ENCODE assay signal across 8 mouse cellular contexts in the genomic region with DNA sequence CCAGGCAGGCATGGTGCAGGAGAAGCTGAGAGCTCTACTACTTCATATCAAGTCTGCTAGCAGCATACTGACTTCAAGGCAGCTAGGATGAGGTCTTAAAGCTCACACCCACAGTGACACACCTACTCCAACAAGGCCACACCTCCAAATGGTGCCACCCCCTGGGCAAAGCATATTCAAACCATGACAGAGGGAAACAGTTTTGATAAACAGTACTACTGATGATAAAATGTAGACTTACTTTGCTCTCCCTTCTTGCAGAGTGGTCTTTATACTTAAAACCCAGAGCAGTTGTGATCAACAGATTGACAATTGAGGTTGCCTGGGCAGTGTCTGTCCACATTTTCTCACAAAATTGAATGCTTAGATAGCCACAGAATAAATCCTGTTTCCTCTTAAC. TPM values are rescaled to one million over a fixed set of nuclear protein-coding genes. Genes with fewer than 3 reads are reported as not detected.
DNase-seq lines count a peak whose midpoint lies in the region; ATAC-seq and TF ChIP-seq lines count a peak whose summit lies in the region.

No protein-coding gene starts in this region.

- peak; percentile 14 for DNase-seq in adrenal gland, adult 8-10 months
- no peak for DNase-seq in adrenal gland, adult 18-20 months (ENCODE audit: low spot score in 2 of 2)
- peak; percentile 62 for DNase-seq in A20 (ENCODE audit: low read depth, low spot score)
- peak; percentile 39 for DNase-seq in liver, postnatal 0 days
- DNase-seq in splenic B cell, adult 2 months (ENCODE audit: low read depth, low spot score) = peak; percentile 41
- no peak for DNase-seq in urinary bladder, postnatal 25 days (ENCODE audit: low spot score)

- H3K9ac ChIP-seq in embryonic facial prominence, embryonic 12.5 days = no peak overlapping the region
- H3K9ac ChIP-seq in hindbrain, embryonic 13.5 days = no peak overlapping the region
- H3K9ac ChIP-seq in liver, postnatal 0 days (replicated peaks) = no peak overlapping the region; the same call in 1 of the 2 replicates

- peaks cover 17% of the 10 kb centered on the region for H3K36me3 ChIP-seq in embryonic facial prominence, embryonic 12.5 days
- peaks cover 13% of the 10 kb centered on the region for H3K36me3 ChIP-seq in hindbrain, embryonic 13.5 days
- peaks cover 13% of the 10 kb centered on the region for H3K36me3 ChIP-seq in liver, postnatal 0 days (replicated peaks; ENCODE audit: insufficient read depth, low read length)
- H3K36me3 ChIP-seq in splenic B cell, adult 2 months (ENCODE audit: control insufficient read depth, insufficient read depth, low read length, poor library complexity, severe bottlenecking) = no peaks in the 10 kb centered on the region

- no peak for ATAC-seq in embryonic facial prominence, embryonic 12.5 days (ENCODE audit: insufficient number of reproducible peaks, insufficient read depth, low FRiP score, low TSS enrichment)
- no peak; the same call in 1 of the 2 replicates for ATAC-seq in hindbrain, embryonic 13.5 days (ENCODE audit: low FRiP score)
- ATAC-seq in liver, postnatal 0 days = no peak

- peak overlapping the region; percentile 90; the same call in 1 of the 2 replicates for H3K27ac ChIP-seq in embryonic facial prominence, embryonic 12.5 days
- H3K27ac ChIP-seq in hindbrain, embryonic 13.5 days = peak overlapping the region; percentile 91
- peak overlapping the region; percentile 80 for H3K27ac ChIP-seq in liver, postnatal 0 days (ENCODE audit: low read depth)

- H3K9me3 ChIP-seq in embryonic facial prominence, embryonic 12.5 days = no peaks in the 10 kb centered on the region
- no peaks in the 10 kb centered on the region for H3K9me3 ChIP-seq in hindbrain, embryonic 13.5 days
- no peaks in the 10 kb centered on the region for H3K9me3 ChIP-seq in liver, postnatal 0 days (ENCODE audit: low read length)

- no peak overlapping the region for H3K4me3 ChIP-seq in embryonic facial prominence, embryonic 12.5 days
- peak overlapping the region; percentile 72; the same call in 1 of the 2 replicates for H3K4me3 ChIP-seq in hindbrain, embryonic 13.5 days
- H3K4me3 ChIP-seq in liver, postnatal 0 days (ENCODE audit: low read depth, low read length) = peak overlapping the region; percentile 62

- no peak for TF ChIP-seq EP300 in liver, postnatal 0 days (IDR thresholded peaks at IDR 0.05; ENCODE audit: low read depth)

- H3K4me2 ChIP-seq in embryonic facial prominence, embryonic 12.5 days (replicated peaks) = peak overlapping the region; percentile 67
- H3K4me2 ChIP-seq in hindbrain, embryonic 13.5 days = peak overlapping the region; percentile 84
- H3K4me2 ChIP-seq in liver, postnatal 0 days (ENCODE audit: low read depth, low read length) = peak overlapping the region; percentile 82

- peaks cover 7% of the 10 kb centered on the region for H3K4me1 ChIP-seq in embryonic facial prominence, embryonic 12.5 days
- H3K4me1 ChIP-seq in hindbrain, embryonic 13.5 days (replicated peaks) = peaks cover 31% of the 10 kb centered on the region
- peaks cover 17% of the 10 kb centered on the region for H3K4me1 ChIP-seq in liver, postnatal 0 days (ENCODE audit: insufficient read depth)

- H3K27me3 ChIP-seq in embryonic facial prominence, embryonic 12.5 days = no peaks in the 10 kb centered on the region
- H3K27me3 ChIP-seq in hindbrain, embryonic 13.5 days = no peaks in the 10 kb centered on the region
- no peaks in the 10 kb centered on the region for H3K27me3 ChIP-seq in liver, postnatal 0 days (ENCODE audit: insufficient read depth, low read length)
- no peaks in the 10 kb centered on the region for H3K27me3 ChIP-seq in splenic B cell, adult 2 months (ENCODE audit: control insufficient read depth, insufficient read depth, low read length, poor library complexity, severe bottlenecking)

- TF ChIP-seq CTCF in liver, postnatal 0 days (IDR thresholded peaks at IDR 0.05; ENCODE audit: low read depth) = 0 out of 2 replicates have a peak, but pooled peaks have one; percentile 17

RNA-seq across cellular contexts. Expression of gene Anapc4, which starts 0.8 kb away (rescaled TPM):
- total RNA-seq in adrenal gland, adult 8-10 months (2022) = 10 to 100 TPM; 54.9 to 94.2 (median 76.5) TPM
- total RNA-seq in adrenal gland, adult 18-20 months (2021) = 10 to 100 TPM; 43.7 to 50.2 TPM
- 127 and 128 TPM in 2 replicates for polyA plus RNA-seq in embryonic facial prominence, embryonic 12.5 days (2016; fragmentation: Nextera tagmentation; extraction: Ambion mirVana)
- 116 and 126 TPM in 2 replicates for polyA plus RNA-seq in hindbrain, embryonic 13.5 days (2015; fragmentation: Nextera tagmentation; extraction: Ambion mirVana)
- polyA plus RNA-seq in liver, postnatal 0 days (2015; fragmentation: Nextera tagmentation; extraction: Ambion mirVana) = 17.6 and 18.1 TPM in 2 replicates

RNA-seq across cellular contexts. Expression of gene Zcchc4, which starts 57.8 kb away (rescaled TPM):
- 10 to 100 TPM; 12.1 to 17.7 (median 14.3) TPM for total RNA-seq in adrenal gland, adult 8-10 months (2022)
- total RNA-seq in adrenal gland, adult 18-20 months (2021) = 1 to 10 TPM; 7.6 to 9.4 TPM
- polyA plus RNA-seq in embryonic facial prominence, embryonic 12.5 days (2016; fragmentation: Nextera tagmentation; extraction: Ambion mirVana) = 21.1 and 22.3 TPM in 2 replicates
- 13.0 and 15.9 TPM in 2 replicates for polyA plus RNA-seq in hindbrain, embryonic 13.5 days (2015; fragmentation: Nextera tagmentation; extraction: Ambion mirVana)
- polyA plus RNA-seq in liver, postnatal 0 days (2015; fragmentation: Nextera tagmentation; extraction: Ambion mirVana) = 2.6 and 3.6 TPM in 2 replicates

Comparison
In these comparisons a context has a peak if more than half of its experiments do, and no peak if none do; other contexts are left out.
1. DNase-seq: peak in adrenal gland, adult 8-10 months (single experiment), A20 (single experiment), liver, postnatal 0 days (single experiment) and splenic B cell, adult 2 months (single experiment); none in adrenal gland, adult 18-20 months (0 of 2) and urinary bladder, postnatal 25 days (single experiment).
2. Peak in every context shown above with its lines, with median percentiles within 50 percentile points of each other: H3K27ac ChIP-seq and H3K4me2 ChIP-seq.